Mouse (Mus musculus): Measurements from ENCODE around the gene Fgd6. TPM values are rescaled to one million over a fixed set of nuclear protein-coding genes. Genes with fewer than 3 reads are reported as not detected.
A peak's percentile ranks its signal among the peaks of the same experiment; 100 is the strongest.

The Fgd6 gene
- total and polyA plus RNA-seq, 3 experiments = 1.2 to 2.8 TPM; not detected in 1

GRCm38 (mm10) chr10:94031164-94031563, 4.6 kb upstream of the Fgd6 start:
- Histone ChIP-seq H3K27me3 (ENCODE audit: control insufficient read depth in 1 of 2, insufficient read depth in 2 of 2, low read length in 2 of 2) (no peaks in the 10 kb centered on the region), H3K9ac (ENCODE audit: control insufficient read depth, low read depth, low read length, poor library complexity, severe bottlenecking) (no peak overlapping the region), H3K9me3 (replicated peaks; ENCODE audit: insufficient read depth, low read length) (no peaks in the 10 kb centered on the region), H3K36me3 (ENCODE audit: control insufficient read depth in 1 of 2, insufficient read depth in 2 of 2, low read length in 2 of 2) (peaks cover 0 to 20% of the 10 kb centered on the region in 2 experiments; a peak in 2 of 4 replicates), H3K79me2 (ENCODE audit: control insufficient read depth, insufficient read depth, low read length, poor library complexity) (peaks cover 18% of the 10 kb centered on the region), H3K4me1 (ENCODE audit: control insufficient read depth in 1 of 2, insufficient read depth in 2 of 2, low read length in 2 of 2) (peaks cover 7% of the 10 kb centered on the region in 2 experiments; a peak in 3 of 4 replicates), H3K4me3 (ENCODE audit: control insufficient read depth in 1 of 2, insufficient read depth in 1 of 2, low read depth in 2 of 2, low read length in 2 of 2) (no peak overlapping the region), H3K27ac (ENCODE audit: control insufficient read depth, low read depth, low read length) (no peak overlapping the region)
- DNase-seq (ENCODE audit: low read depth, low spot score) = no peak
- no peak for TF ChIP-seq MXI1 (IDR thresholded peaks at IDR 0.05; ENCODE audit: low read depth, low read length)
- no peak for TF ChIP-seq KAT2A (conservative IDR thresholded peaks at IDR 0.05; ENCODE audit: low read depth, low read length)
- 0 out of 2 replicates have a peak, but pooled peaks have one; percentile 11 for TF ChIP-seq MEF2A (IDR thresholded peaks at IDR 0.05; ENCODE audit: extremely low read depth, insufficient replicate concordance, low read depth, low read length, poor library complexity, severe bottlenecking)

- Histone ChIP-seq H3K4me1 (ENCODE audit: control insufficient read depth in 1 of 2, insufficient read depth in 2 of 2, low read length in 2 of 2) (peaks cover 11 to 12% of the 10 kb centered on the region in 2 experiments), H3K27me3 (ENCODE audit: control insufficient read depth in 1 of 2, insufficient read depth in 2 of 2, low read length in 2 of 2) (no peaks in the 10 kb centered on the region), H3K27ac (ENCODE audit: control insufficient read depth, low read depth, low read length) (peak overlapping the region; percentile 15; the same call in 1 of the 2 replicates), H3K36me3 (ENCODE audit: control insufficient read depth in 1 of 2, insufficient read depth in 2 of 2, low read length in 2 of 2) (peaks cover 0 to 25% of the 10 kb centered on the region in 2 experiments; a peak in 2 of 4 replicates), H3K79me2 (ENCODE audit: control insufficient read depth, insufficient read depth, low read length, poor library complexity) (peaks cover 23% of the 10 kb centered on the region), H3K4me3 (ENCODE audit: control insufficient read depth in 1 of 2, insufficient read depth in 1 of 2, low read depth in 2 of 2, low read length in 2 of 2) (peak overlapping the region; percentile 93 to 95), H3K9me3 (replicated peaks; ENCODE audit: insufficient read depth, low read length) (no peaks in the 10 kb centered on the region), H3K9ac (ENCODE audit: control insufficient read depth, low read depth, low read length, poor library complexity, severe bottlenecking) (peak overlapping the region; percentile 91)
- peak; percentile 80 for DNase-seq (ENCODE audit: low read depth, low spot score)
- peak; percentile 58 for TF ChIP-seq MXI1 (IDR thresholded peaks at IDR 0.05; ENCODE audit: low read depth, low read length)
- TF ChIP-seq POLR2A (IDR thresholded peaks at IDR 0.05; ENCODE audit: control insufficient read depth in 1 of 2, insufficient read depth in 1 of 2, low read depth in 1 of 2, low read length in 2 of 2, poor library complexity in 1 of 2) = peak in 1 of 2 experiments; percentile 63; a peak in 1 of 4 replicates
- TF ChIP-seq BHLHE40 (IDR thresholded peaks at IDR 0.05; ENCODE audit: borderline replicate concordance, low read depth, low read length) = peak; percentile 49; the same call in 1 of the 2 replicates
- TF ChIP-seq ZMIZ1 (IDR thresholded peaks at IDR 0.05; ENCODE audit: low read depth, low read length) = no peak
- 0 out of 2 replicates have a peak, but pooled peaks have one; percentile 22 for TF ChIP-seq MAZ (IDR thresholded peaks at IDR 0.05; ENCODE audit: low read depth, low read length)
- no peak for TF ChIP-seq RCOR1 (IDR thresholded peaks at IDR 0.05; ENCODE audit: low read depth, low read length)
These were observed 734 bp upstream of the Fgd6 start for GRCm38 (mm10) chr10:94034876-94035657.

- Histone ChIP-seq H3K9me3 (replicated peaks; ENCODE audit: insufficient read depth, low read length) (no peaks in the 10 kb centered on the region), H3K4me3 (ENCODE audit: control insufficient read depth in 1 of 2, insufficient read depth in 1 of 2, low read depth in 2 of 2, low read length in 2 of 2) (peak overlapping the region; percentile 88 to 97), H3K4me1 (ENCODE audit: control insufficient read depth in 1 of 2, insufficient read depth in 2 of 2, low read length in 2 of 2) (peaks cover 10 to 11% of the 10 kb centered on the region in 2 experiments), H3K27ac (ENCODE audit: control insufficient read depth, low read depth, low read length) (no peak overlapping the region), H3K79me2 (ENCODE audit: control insufficient read depth, insufficient read depth, low read length, poor library complexity) (peaks cover 23% of the 10 kb centered on the region), H3K27me3 (ENCODE audit: control insufficient read depth in 1 of 2, insufficient read depth in 2 of 2, low read length in 2 of 2) (no peaks in the 10 kb centered on the region), H3K9ac (ENCODE audit: control insufficient read depth, low read depth, low read length, poor library complexity, severe bottlenecking) (peak overlapping the region; percentile 98), H3K36me3 (ENCODE audit: control insufficient read depth in 1 of 2, insufficient read depth in 2 of 2, low read length in 2 of 2) (peaks cover 0 to 19% of the 10 kb centered on the region in 2 experiments; a peak in 2 of 4 replicates)
- DNase-seq (ENCODE audit: low read depth, low spot score) = peak; percentile 57
- TF ChIP-seq TAL1 (IDR thresholded peaks at IDR 0.05; ENCODE audit: low read length) (no peak), POLR2AphosphoS5 (IDR thresholded peaks at IDR 0.05; ENCODE audit: borderline replicate concordance, low read depth, low read length) (no peak), MAFK (IDR thresholded peaks at IDR 0.05; ENCODE audit: borderline replicate concordance, low read depth, low read length) (no peak), MXI1 (IDR thresholded peaks at IDR 0.05; ENCODE audit: low read depth, low read length) (no peak; the same call in 1 of the 2 replicates), MAZ (IDR thresholded peaks at IDR 0.05; ENCODE audit: low read depth, low read length) (no peak), BHLHE40 (IDR thresholded peaks at IDR 0.05; ENCODE audit: borderline replicate concordance, low read depth, low read length) (no peak), CHD1 (IDR thresholded peaks at IDR 0.05; ENCODE audit: low read depth, low read length) (0 out of 2 replicates have a peak, but pooled peaks have one; percentile 2), POLR2AphosphoS2 (IDR thresholded peaks at IDR 0.05; ENCODE audit: low read length) (no peak), ZKSCAN1 (IDR thresholded peaks at IDR 0.05; ENCODE audit: low read depth, low read length) (no peak), ZMIZ1 (IDR thresholded peaks at IDR 0.05; ENCODE audit: low read depth, low read length) (no peak), ZNF384 (IDR thresholded peaks at IDR 0.05; ENCODE audit: low read depth, low read length) (no peak), MYB (IDR thresholded peaks at IDR 0.05; ENCODE audit: low read depth, low read length) (no peak), RAD21 (IDR thresholded peaks at IDR 0.05; ENCODE audit: low read depth, low read length) (no peak), GATA1 (IDR thresholded peaks at IDR 0.05; ENCODE audit: low read depth, low read length) (no peak), MEF2A (IDR thresholded peaks at IDR 0.05; ENCODE audit: extremely low read depth, insufficient replicate concordance, low read depth, low read length, poor library complexity, severe bottlenecking) (no peak), RCOR1 (IDR thresholded peaks at IDR 0.05; ENCODE audit: low read depth, low read length) (no peak), SIN3A (IDR thresholded peaks at IDR 0.05; ENCODE audit: low read length) (0 out of 2 replicates have a peak, but pooled peaks have one; percentile 4)
These were observed 566 bp downstream of the Fgd6 start for GRCm38 (mm10) chr10:94036375-94036758.

All from MEL (cell line).